Mouse (Mus musculus): ENCODE measurements around the gene Efemp1.
A peak's percentile ranks its signal among the peaks of the same experiment; 100 is the strongest.

Gene Efemp1

GRCm38 (mm10) chr11:28939651-28940050 is 86.6 kb downstream of the Efemp1 start:
- no peak for DNase-seq

DNA sequence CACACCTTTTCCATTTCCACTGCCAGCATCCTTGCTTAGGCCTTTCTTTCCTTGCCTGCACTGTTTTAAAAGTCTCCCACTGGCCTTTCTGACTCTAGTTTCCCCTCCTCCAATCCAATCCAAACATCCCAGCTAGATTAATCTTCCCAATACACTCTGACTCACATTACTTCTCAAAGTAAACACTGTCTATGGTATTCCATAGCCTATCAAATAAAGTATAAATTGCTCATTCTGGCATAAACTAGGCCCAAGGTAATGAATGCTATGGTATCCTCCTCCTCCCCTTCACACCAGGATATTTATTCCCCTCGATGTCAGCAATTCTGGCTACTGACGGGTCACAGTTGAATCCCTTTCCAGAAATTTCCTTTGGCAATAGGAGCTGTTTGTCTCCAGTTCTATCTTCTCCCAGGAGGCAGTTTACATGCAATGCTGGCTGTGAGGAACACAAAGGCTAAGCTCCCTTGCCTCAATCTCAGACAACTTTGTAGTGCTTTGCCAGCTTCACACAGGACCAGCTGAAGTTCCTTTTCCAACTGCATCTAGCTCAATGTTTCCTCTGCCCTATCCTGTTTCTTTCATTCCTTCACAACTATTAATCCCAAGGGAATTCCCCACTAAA is 98.7 kb downstream of the Efemp1 start:
- DNase-seq = no peak

GRCm38 (mm10) chr11:28954673-28955304 is 101.8 kb downstream of the Efemp1 start:
- peak in 1 of 2 experiments; percentile 57 for DNase-seq

DNA sequence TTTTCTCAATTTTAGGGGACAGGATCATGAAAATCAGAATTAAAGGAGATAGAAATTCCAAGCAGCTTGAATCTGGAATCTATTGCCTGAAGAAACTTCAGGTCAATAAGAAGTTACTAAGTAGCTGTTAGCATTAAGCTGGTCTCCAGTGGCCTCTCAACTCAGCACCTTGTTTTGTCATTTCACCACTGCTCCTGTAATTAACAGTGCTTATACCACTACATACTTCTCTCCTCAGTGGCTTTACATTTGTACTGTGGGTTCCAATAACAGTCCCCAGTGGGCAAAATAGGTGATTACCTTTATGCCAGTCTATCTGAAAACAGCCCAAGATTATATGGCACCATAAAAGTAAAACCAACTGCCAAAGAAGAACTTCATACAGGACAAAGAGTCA is 102.3 kb downstream of the Efemp1 start:
- DNase-seq = no peak

- no peak for DNase-seq
Observed at GRCm38 (mm10) chr11:28961381-28961780, 108.4 kb downstream of the Efemp1 start.

All from kidney, postnatal 25 days (tissue).